Mouse (Mus musculus): ENCODE measurements around the gene Ccdc13.

Ccdc13 gene

DNA sequence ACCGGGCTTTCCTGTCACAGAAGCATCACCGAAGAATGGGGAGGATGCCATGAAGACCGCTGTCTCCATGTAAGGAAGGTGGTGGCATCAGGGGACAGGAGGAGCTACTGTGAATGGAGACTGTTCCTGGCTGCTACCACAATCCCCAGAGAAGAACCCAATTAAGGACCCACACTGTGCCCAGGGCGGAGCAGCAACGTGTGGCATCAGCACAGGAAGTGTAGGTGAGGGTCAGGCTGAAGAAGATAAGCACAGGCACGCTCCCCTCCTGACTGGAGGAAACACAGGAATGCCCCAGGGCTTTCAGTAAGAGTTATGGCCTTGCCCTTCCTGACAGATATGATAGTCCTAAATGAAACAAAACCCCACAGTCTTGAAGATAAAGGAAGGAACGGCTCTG, 36.5 kb downstream of the Ccdc13 start:
- DNase-seq (ENCODE audit: low spot score), result no peak

GRCm38 (mm10) chr9:121798887-121799520, 40.3 kb downstream of the Ccdc13 start:
- no peak for DNase-seq (ENCODE audit: low spot score)

- no peak for DNase-seq (ENCODE audit: low spot score)
These were observed 41.5 kb downstream of the Ccdc13 start for GRCm38 (mm10) chr9:121797722-121798121.

GRCm38 (mm10) chr9:121794972-121795539, 44.2 kb downstream of the Ccdc13 start:
- DNase-seq (ENCODE audit: low spot score), result no peak

- no peak for DNase-seq (ENCODE audit: low spot score)
These were observed 47.3 kb downstream of the Ccdc13 start, which contains the start of gene Hhatl for GRCm38 (mm10) chr9:121791757-121792521. TSS of gene Hhatl (minus strand) at chr9:121792507.

DNA sequence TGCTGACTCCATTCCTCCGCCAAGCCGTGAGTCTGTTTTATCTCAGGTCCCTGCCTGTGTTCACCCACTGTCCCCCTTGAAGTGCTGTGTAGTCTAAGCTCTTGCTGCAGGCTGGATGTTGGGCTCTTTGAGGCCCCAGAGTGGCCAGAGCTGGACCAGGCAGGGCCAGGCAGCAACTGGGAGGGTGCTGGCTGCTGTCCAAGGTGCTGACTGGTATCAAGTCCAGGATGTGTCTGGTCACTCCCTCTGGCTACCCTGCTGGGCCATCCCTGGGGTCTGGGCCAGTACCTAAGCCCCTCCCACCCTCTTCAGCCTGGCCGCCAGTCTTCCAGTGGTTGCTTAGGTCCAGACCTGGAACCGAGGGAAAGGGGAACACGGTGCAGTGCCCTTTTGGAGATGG, 48.1 kb downstream of the Ccdc13 start:
- DNase-seq (ENCODE audit: low spot score), result peak; percentile 77

DNA sequence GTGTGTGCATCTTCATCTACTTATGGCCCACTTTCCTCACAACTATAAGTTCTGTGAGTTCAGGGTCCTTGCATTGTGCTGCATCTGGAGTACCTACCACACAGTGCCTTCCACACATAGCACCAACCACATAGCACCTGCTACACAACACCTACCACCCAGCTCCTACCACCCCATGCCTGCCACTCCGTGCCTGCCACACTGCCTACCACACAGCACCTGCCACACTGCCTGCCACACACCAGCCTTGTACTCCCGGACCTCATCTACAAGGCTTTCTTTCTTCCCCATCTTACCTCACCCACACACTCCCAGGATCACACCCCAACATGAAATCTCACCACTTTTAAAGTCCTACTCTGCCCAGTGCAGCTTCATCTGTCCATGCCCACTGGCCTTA, 52.9 kb downstream of the Ccdc13 start:
- no peak for DNase-seq (ENCODE audit: low spot score)

DNA sequence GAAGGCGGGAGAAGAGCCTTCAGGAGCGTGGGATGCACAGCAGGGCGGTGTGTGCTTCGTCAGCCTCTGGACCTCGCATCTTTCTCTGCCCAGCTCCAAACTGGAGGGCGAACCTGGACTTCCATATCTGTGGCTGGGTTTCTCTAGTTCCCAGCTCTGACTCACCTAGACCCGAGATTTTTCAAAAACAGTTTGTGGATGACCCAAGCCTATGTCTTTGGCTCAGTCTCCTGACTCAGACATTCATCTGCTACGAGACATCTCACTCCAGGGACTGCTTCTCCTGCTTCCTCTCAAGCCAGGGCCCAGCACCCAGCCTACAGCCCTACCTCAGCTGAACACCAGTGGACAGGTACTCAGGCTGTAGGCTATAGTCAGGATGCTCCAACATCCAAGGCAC, 54.0 kb downstream of the Ccdc13 start:
- DNase-seq (ENCODE audit: low spot score), result no peak

DNA sequence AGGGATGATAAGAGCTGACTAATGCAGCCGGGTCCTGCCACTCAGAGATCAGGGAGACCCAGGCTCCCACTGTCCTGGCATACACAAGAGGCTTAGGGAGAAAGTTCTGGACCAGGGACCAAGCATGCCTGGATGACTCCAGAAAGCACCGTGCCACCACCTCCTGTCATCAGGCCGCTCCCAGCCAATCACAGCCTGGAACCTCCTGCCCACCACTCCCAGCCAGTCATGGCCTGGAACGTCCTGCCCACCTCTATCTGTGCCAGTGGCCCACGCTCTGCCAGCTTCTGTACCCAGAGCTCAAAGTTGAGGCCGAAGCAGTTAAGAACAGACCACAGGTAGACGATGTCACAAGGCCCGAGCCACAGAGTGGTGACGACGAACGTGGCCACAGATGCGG, 54.5 kb downstream of the Ccdc13 start:
- no peak for DNase-seq (ENCODE audit: low spot score)

GRCm38 (mm10) chr9:121778066-121778624, 61.1 kb downstream of the Ccdc13 start:
- DNase-seq (ENCODE audit: low spot score), result no peak

DNA sequence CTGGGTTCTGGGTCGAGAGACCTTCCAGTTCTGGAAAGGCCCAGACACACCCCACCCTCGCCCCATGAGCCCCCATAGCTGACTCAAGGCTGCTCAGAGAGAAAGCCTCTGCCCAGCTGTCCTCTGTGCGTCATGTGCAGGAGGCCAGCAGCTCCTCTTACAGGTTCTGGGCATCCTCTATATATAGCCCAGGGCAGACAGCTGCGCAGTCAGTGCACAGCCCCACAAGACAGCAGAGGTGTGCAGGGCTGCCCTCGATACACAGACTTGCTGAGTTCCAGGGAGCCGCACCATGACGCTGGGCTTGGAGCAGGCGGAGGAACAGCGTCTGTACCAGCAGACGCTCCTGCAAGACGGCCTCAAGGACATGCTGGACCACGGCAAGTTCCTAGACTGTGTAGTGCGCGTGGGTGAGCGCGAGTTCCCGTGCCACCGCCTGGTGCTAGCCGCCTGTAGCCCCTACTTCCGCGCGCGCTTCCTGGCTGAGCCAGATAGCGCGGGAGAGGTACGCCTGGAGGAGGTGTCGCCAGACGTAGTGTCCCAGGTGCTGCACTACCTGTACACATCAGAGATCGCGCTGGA, 61.7 kb downstream of the Ccdc13 start, which contains the start of gene Klhl40:
Gene Klhl40 (plus strand): TSS at position 124 of the 582 bp plus-strand sequence.
- no peak for DNase-seq (ENCODE audit: low spot score)

GRCm38 (mm10) chr9:121776511-121776910, 62.8 kb downstream of the Ccdc13 start:
- DNase-seq (ENCODE audit: low spot score), result no peak

DNA sequence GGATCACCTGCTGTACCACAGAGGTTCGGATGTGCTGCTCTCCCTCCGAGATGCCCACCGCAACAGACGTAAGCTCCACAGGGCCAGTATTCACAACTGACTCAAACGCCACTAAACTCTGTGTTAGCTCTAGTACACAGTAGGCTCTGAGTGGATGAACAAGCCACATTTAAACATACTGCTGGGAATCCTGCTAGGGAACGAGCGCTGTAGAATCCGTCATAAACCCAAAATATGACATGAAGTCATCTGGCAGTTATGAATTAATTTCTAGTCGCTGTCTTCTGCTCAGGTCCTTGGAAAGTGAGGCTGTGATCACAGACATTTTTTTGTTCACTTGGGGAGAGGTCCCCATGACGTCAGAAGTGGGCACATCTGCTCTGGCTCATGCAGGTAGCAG, 63.3 kb downstream of the Ccdc13 start:
- DNase-seq (ENCODE audit: low spot score), result no peak

GRCm38 (mm10) chr9:121772412-121772811, 66.8 kb downstream of the Ccdc13 start:
- DNase-seq (ENCODE audit: low spot score), result no peak

- DNase-seq (ENCODE audit: low spot score), result no peak
These were observed 74.0 kb downstream of the Ccdc13 start for GRCm38 (mm10) chr9:121765166-121765855.

- peak; percentile 59 for DNase-seq (ENCODE audit: low spot score)
These were observed 75.5 kb downstream of the Ccdc13 start for GRCm38 (mm10) chr9:121763716-121764115.

GRCm38 (mm10) chr9:121762761-121763160, 76.5 kb downstream of the Ccdc13 start:
- DNase-seq (ENCODE audit: low spot score), result no peak

- DNase-seq (ENCODE audit: low spot score), result no peak
These were observed 77.0 kb downstream of the Ccdc13 start for GRCm38 (mm10) chr9:121762248-121762647.

DNA sequence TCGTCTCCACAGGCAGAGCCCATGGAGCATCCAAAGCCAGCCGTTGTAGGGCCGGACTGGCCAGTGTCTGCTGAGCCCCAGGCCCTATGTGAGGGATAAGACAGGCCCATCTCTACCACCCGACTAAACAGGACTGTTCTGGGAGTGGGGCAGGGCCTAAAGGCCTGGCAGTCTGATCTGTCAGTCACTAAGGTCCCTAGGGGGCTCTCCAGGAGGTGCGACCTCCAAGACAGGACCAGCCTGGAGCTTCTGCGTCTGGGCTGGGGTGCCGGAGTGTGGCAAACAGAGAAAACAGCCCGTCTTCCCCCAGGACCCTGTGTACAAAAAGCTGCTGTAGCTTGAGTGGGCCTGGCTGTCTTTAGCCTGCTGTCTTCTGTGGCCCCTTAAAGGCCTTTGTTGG, 77.5 kb downstream of the Ccdc13 start:
- no peak for DNase-seq (ENCODE audit: low spot score)

DNA sequence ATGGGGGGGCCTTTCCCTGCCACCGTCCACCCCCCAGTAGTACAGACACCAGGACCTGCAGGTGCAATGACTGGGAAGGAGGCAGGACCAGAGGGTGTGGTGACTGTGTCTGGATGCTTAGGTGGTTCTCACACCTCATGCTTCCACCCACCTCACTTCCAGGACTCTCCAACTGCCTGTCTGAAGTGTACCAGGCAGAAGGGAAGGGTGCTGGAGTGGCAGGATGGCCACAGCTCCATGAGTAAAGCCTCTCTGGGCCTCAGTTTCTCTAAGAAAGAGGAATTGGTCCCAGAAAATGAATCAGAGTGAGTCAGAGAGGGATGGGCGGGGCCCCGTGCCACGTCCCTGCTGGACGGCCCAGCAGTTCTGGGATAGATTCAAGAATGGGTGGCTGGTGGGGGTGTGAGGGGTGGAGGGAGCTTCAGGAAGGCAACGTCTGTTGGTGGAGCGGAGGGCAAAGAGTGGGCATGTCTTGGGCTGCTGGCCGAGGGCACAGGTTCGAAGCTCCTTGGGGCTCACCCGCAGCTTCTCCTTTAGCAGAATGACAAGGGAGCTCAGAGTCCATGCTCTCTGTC, 78.1 kb downstream of the Ccdc13 start:
- DNase-seq (ENCODE audit: low spot score), result no peak

- DNase-seq (ENCODE audit: low spot score), result peak; percentile 80
These were observed 78.8 kb downstream of the Ccdc13 start for GRCm38 (mm10) chr9:121760271-121761090.
